Mouse (Mus musculus): ENCODE measurements around the gene Crtc3. TPM values are rescaled to one million over a fixed set of nuclear protein-coding genes. Genes with fewer than 3 reads are reported as not detected.

The Crtc3 gene
- total and polyA plus RNA-seq, 3 experiments, result 4.2 to 15.8 TPM; not detected in 1

DNA sequence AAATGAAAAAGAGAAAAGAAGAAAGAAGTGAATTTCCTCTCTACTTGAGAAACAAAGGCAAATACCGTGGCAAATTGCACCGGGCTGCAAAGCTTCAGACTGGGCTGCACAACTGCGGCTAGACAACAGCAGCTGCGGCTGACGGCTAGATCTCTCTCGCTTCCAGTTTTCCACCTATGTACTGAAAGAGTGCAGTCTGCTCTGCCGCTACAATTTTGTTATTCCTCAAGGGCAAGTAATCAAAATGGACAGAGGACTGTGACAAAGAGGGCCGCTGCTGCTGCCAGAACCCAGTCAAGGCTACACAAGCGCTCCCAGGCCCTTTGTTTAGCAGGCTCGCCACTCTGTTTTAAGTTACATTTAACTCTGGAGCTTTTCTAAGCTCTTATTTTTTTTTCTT lies 35.6 kb downstream of the Crtc3 start (continued):
- TF ChIP-seq TBP (IDR thresholded peaks at IDR 0.05; ENCODE audit: low read depth, low read length) (no peak), CHD2 (IDR thresholded peaks at IDR 0.05; ENCODE audit: low read length) (no peak), CHD1 (IDR thresholded peaks at IDR 0.05; ENCODE audit: low read depth, low read length) (no peak)

- H3K9ac ChIP-seq (ENCODE audit: control insufficient read depth, low read depth, low read length, poor library complexity, severe bottlenecking), result no peak overlapping the region
- peaks cover 0 to 2% of the 10 kb centered on the region in 2 experiments; a peak in 1 of 4 replicates for H3K4me1 ChIP-seq (ENCODE audit: control insufficient read depth in 1 of 2, insufficient read depth in 2 of 2, low read length in 2 of 2)
- H3K4me3 ChIP-seq (ENCODE audit: control insufficient read depth in 1 of 2, insufficient read depth in 1 of 2, low read depth in 2 of 2, low read length in 2 of 2), result no peak overlapping the region
- no peaks in the 10 kb centered on the region for H3K27me3 ChIP-seq (ENCODE audit: control insufficient read depth in 1 of 2, insufficient read depth in 2 of 2, low read length in 2 of 2)
- no peaks in the 10 kb centered on the region for H3K9me3 ChIP-seq (replicated peaks; ENCODE audit: insufficient read depth, low read length)
- H3K36me3 ChIP-seq (ENCODE audit: control insufficient read depth in 1 of 2, insufficient read depth in 2 of 2, low read length in 2 of 2), result peaks cover 0 to 2% of the 10 kb centered on the region in 2 experiments; a peak in 3 of 4 replicates
- no peaks in the 10 kb centered on the region for H3K79me2 ChIP-seq (ENCODE audit: control insufficient read depth, insufficient read depth, low read length, poor library complexity)
- DNase-seq (ENCODE audit: low read depth, low spot score), result no peak
- H3K27ac ChIP-seq (ENCODE audit: control insufficient read depth, low read depth, low read length), result no peak overlapping the region
- TF ChIP-seq ZNF384 (IDR thresholded peaks at IDR 0.05; ENCODE audit: low read depth, low read length), result no peak
- no peak for TF ChIP-seq RCOR1 (IDR thresholded peaks at IDR 0.05; ENCODE audit: low read depth, low read length)
- TF ChIP-seq NRF1 (IDR thresholded peaks at IDR 0.05; ENCODE audit: insufficient read depth, low read depth, low read length, poor library complexity, severe bottlenecking), result no peak
- no peak for TF ChIP-seq MEF2A (IDR thresholded peaks at IDR 0.05; ENCODE audit: extremely low read depth, insufficient replicate concordance, low read depth, low read length, poor library complexity, severe bottlenecking)
- no peak for TF ChIP-seq TAL1 (IDR thresholded peaks at IDR 0.05; ENCODE audit: low read length)
- TF ChIP-seq ZC3H11A (IDR thresholded peaks at IDR 0.05; ENCODE audit: low read depth, low read length), result no peak
- no peak for TF ChIP-seq TCF12 (IDR thresholded peaks at IDR 0.05; ENCODE audit: low read depth, low read length)
- no peak for TF ChIP-seq GATA1 (IDR thresholded peaks at IDR 0.05; ENCODE audit: low read depth, low read length)
- TF ChIP-seq MXI1 (IDR thresholded peaks at IDR 0.05; ENCODE audit: low read depth, low read length), result no peak
- no peak for TF ChIP-seq USF1 (IDR thresholded peaks at IDR 0.05; ENCODE audit: low read depth, low read length)
- TF ChIP-seq CTCF (IDR thresholded peaks at IDR 0.05 in 2 of 3, conservative IDR thresholded peaks at IDR 0.05 in 1 of 3; ENCODE audit: control insufficient read depth in 1 of 3, insufficient read depth in 1 of 3, low read depth in 2 of 3, low read length in 3 of 3, poor library complexity in 1 of 3, severe bottlenecking in 1 of 3), result no peak
- no peak for TF ChIP-seq GABPA (IDR thresholded peaks at IDR 0.05; ENCODE audit: low read depth, low read length)
- TF ChIP-seq MYC (IDR thresholded peaks at IDR 0.05; ENCODE audit: low read depth, low read length), result no peak
- no peak for TF ChIP-seq ZKSCAN1 (IDR thresholded peaks at IDR 0.05; ENCODE audit: low read depth, low read length)
- TF ChIP-seq POLR2AphosphoS5 (IDR thresholded peaks at IDR 0.05; ENCODE audit: borderline replicate concordance, low read depth, low read length), result no peak
- no peak for TF ChIP-seq CHD2 (IDR thresholded peaks at IDR 0.05; ENCODE audit: low read length)
- TF ChIP-seq EP300 (IDR thresholded peaks at IDR 0.05; ENCODE audit: low read depth in 1 of 2, low read length in 2 of 2), result no peak
- TF ChIP-seq MYB (IDR thresholded peaks at IDR 0.05; ENCODE audit: low read depth, low read length), result no peak
- no peak for TF ChIP-seq RAD21 (IDR thresholded peaks at IDR 0.05; ENCODE audit: low read depth, low read length)
- no peak for TF ChIP-seq UBTF (IDR thresholded peaks at IDR 0.05; ENCODE audit: borderline replicate concordance, insufficient read depth, low read depth, low read length)
Measured at GRCm38 (mm10) chr7:80652289-80652688, 36.4 kb downstream of the Crtc3 start.
